18 mouse cellular contexts compared by ENCODE assay signal in genomic region chr16:58554673-58555072, GRCm38 (mm10).
"Had no signal": no experiment of that assay in that cellular context is flagged by ENCODE, and none has a peak within 500 bp of the region (broad histone marks: within the 10 kb centered on the region; RNA-seq: fewer than 3 reads in every experiment).

No protein-coding gene starts in this region.

- H3K9ac ChIP-seq: kidney, embryonic 15.5 days; limb, embryonic 12.5 days; limb, embryonic 15.5 days; liver, embryonic 14.5 days; liver, postnatal 0 days; lung, embryonic 15.5 days had no signal

- H3K4me3 ChIP-seq: kidney, embryonic 15.5 days; limb, embryonic 12.5 days; limb, embryonic 15.5 days; lung, embryonic 15.5 days had no signal

- ATAC-seq: liver, postnatal 0 days had no signal

- H3K27ac ChIP-seq: kidney, embryonic 15.5 days; limb, embryonic 12.5 days; limb, embryonic 15.5 days; liver, embryonic 14.5 days; lung, embryonic 15.5 days; stomach, postnatal 0 days had no signal

- H3K9me3 ChIP-seq: kidney, embryonic 15.5 days; limb, embryonic 12.5 days; limb, embryonic 15.5 days; lung, embryonic 15.5 days had no signal

- H3K36me3 ChIP-seq: kidney, embryonic 15.5 days; limb, embryonic 12.5 days; limb, embryonic 15.5 days; lung, embryonic 15.5 days had no signal

- H3K4me1 ChIP-seq: kidney, embryonic 15.5 days; limb, embryonic 12.5 days; limb, embryonic 15.5 days; lung, embryonic 15.5 days had no signal

- H3K27me3 ChIP-seq: kidney, embryonic 15.5 days; limb, embryonic 12.5 days; limb, embryonic 15.5 days; lung, embryonic 15.5 days had no signal

- H3K4me2 ChIP-seq: kidney, embryonic 15.5 days; limb, embryonic 12.5 days; limb, embryonic 15.5 days; liver, embryonic 11.5 days; lung, embryonic 15.5 days; midbrain, embryonic 11.5 days had no signal

- DNase-seq: kidney, adult 11 months; kidney, adult 8-10 months; kidney, postnatal 10 days; kidney, postnatal 36 days; left cerebral cortex, postnatal 4 days; liver, postnatal 0 days; midbrain, embryonic 14.5 days; thymus, adult 2 months; thymus, postnatal 14 days; thymus, postnatal 4 days had no signal
